Mouse (Mus musculus) heart, embryonic 14.5 days (tissue): ENCODE measurements around the gene Mettl7a2. TPM values are rescaled to one million over a fixed set of nuclear protein-coding genes. Genes with fewer than 3 reads are reported as not detected.

Source experiments
- ATAC-seq: fragments of 200-750 bp; cut with Nextera tagmentation; 2 replicates; pipeline ENCODE4 v1.8.0; 2017; ENCODE audit warnings: low read depth, moderate TSS enrichment; ENCODE audit not compliant: insufficient number of reproducible peaks, insufficient read depth, low FRiP score
- H3K27ac ChIP-seq, 2 experiments: fragments of 200-500 bp in 1 of 2; fragments of 300-500 bp in 1 of 2; sonication (generic) in 1 of 2; replicated peaks in 1 of 2; 2 replicates each; pipeline ENCODE4 v1.5.1; 2012 to 2014; ENCODE audit warnings: low read depth in 2 of 2, low read length in 2 of 2, control low read depth in 1 of 2, mild to moderate bottlenecking in 1 of 2, mixed read lengths in 1 of 2; ENCODE audit not compliant: control insufficient read depth in 1 of 2, insufficient read depth in 1 of 2
- H3K27me3 ChIP-seq: fragments of 300-500 bp; sonication (generic); 2 replicates; pipeline ENCODE4 v1.6.1; 2014; ENCODE audit warnings: mild to moderate bottlenecking, low read length, control low read depth; ENCODE audit not compliant: control insufficient read depth, insufficient read depth
- H3K36me3 ChIP-seq: fragments of 300-500 bp; sonication (generic); 2 replicates; pipeline ENCODE4 v1.6.1; 2014; ENCODE audit warnings: mild to moderate bottlenecking, control low read depth, low read length, mixed read lengths; ENCODE audit not compliant: control insufficient read depth, insufficient read depth
- H3K4me1 ChIP-seq, 2 experiments: fragments of 200-500 bp in 1 of 2; fragments of 300-500 bp in 1 of 2; sonication (generic) in 1 of 2; 2 replicates each; pipeline ENCODE4 v1.6.1; 2012 to 2014; ENCODE audit warnings: low read length in 2 of 2, control low read depth in 1 of 2, mixed read lengths in 1 of 2; ENCODE audit not compliant: control insufficient read depth in 2 of 2, insufficient read depth in 2 of 2
- H3K4me2 ChIP-seq: fragments of 300-500 bp; sonication (generic); 2 replicates; pipeline ENCODE4 v1.6.1; 2014; ENCODE audit warnings: mild to moderate bottlenecking, low read length
- H3K4me3 ChIP-seq, 2 experiments: fragments of 200-500 bp in 1 of 2; fragments of 300-500 bp in 1 of 2; sonication (generic) in 1 of 2; 2 replicates each; pipeline ENCODE4 v1.5.1; 2012 to 2014; ENCODE audit warnings: low read length in 2 of 2, mild to moderate bottlenecking in 2 of 2, control low read depth in 1 of 2, low read depth in 1 of 2, moderate library complexity in 1 of 2; ENCODE audit not compliant: control insufficient read depth in 1 of 2, insufficient read depth in 1 of 2
- H3K9ac ChIP-seq: fragments of 300-500 bp; sonication (generic); 2 replicates; pipeline ENCODE4 v1.6.1; 2014; ENCODE audit warnings: mild to moderate bottlenecking, low read length
- H3K9me3 ChIP-seq: fragments of 300-500 bp; sonication (generic); 2 replicates; pipeline ENCODE4 v1.6.1; 2016; ENCODE audit warnings: low read length, control low read depth; ENCODE audit not compliant: control insufficient read depth
- WGBS: fragments of 180-500 bp; shearing (Covaris S2); extraction: QIAGEN DNeasy Blood & Tissue Kit; methylation state at CpG from one replicate; pipeline ENCODE4 v1.1.7; 2014; 5-methylcytosine and 5-hydroxymethylcytosine counted together
- polyA plus RNA-seq: library from polyadenylated mRNA; unstranded; fragments of >200 nt; fragmentation: Nextera tagmentation; extraction: Ambion mirVana; gene quantifications from 2 replicates; pipeline ENCODE4 v1.2.1, GENCODE M21; 2014

Gene Mettl7a2
- polyA plus RNA-seq, 1 experiment from 2014 or later, result not detected

- no peaks in the 10 kb centered on the region for H3K36me3 ChIP-seq
- 92% methylated on average over 17 of the region's 17 CpGs for WGBS
- no peak overlapping the region for H3K4me2 ChIP-seq
- peaks cover 8 to 13% of the 10 kb centered on the region in 2 experiments for H3K4me1 ChIP-seq
- no peak overlapping the region for H3K27ac ChIP-seq
- H3K27me3 ChIP-seq, result no peaks in the 10 kb centered on the region
- no peaks in the 10 kb centered on the region for H3K9me3 ChIP-seq
- H3K4me3 ChIP-seq, result no peak overlapping the region
- H3K9ac ChIP-seq, result no peak overlapping the region
- no peak for ATAC-seq
Measured at GRCm38 (mm10) chr15:100387544-100388223, 34.7 kb downstream of the Mettl7a2 start.

- ATAC-seq, result no peak
- no peak overlapping the region for H3K9ac ChIP-seq
- WGBS, result 88% methylated on average over 15 of the region's 16 CpGs
- no peaks in the 10 kb centered on the region for H3K9me3 ChIP-seq
- no peak overlapping the region for H3K4me3 ChIP-seq
- H3K27ac ChIP-seq, result no peak overlapping the region
- H3K36me3 ChIP-seq, result no peaks in the 10 kb centered on the region; the same call in 1 of the 2 replicates
- H3K4me1 ChIP-seq, result peaks cover 10 to 13% of the 10 kb centered on the region in 2 experiments
- H3K27me3 ChIP-seq, result no peaks in the 10 kb centered on the region
- no peak overlapping the region for H3K4me2 ChIP-seq
Measured at GRCm38 (mm10) chr15:100388224-100388835, 35.3 kb downstream of the Mettl7a2 start.

GRCm38 (mm10) chr15:100388886-100389285, 35.9 kb downstream of the Mettl7a2 start:
- WGBS, result 76% methylated on average over 9 of the region's 9 CpGs
- ATAC-seq, result no peak
- Histone ChIP-seq H3K27ac (no peak overlapping the region), H3K27me3 (no peaks in the 10 kb centered on the region), H3K36me3 (peaks cover 6% of the 10 kb centered on the region), H3K9me3 (no peaks in the 10 kb centered on the region), H3K4me2 (no peak overlapping the region), H3K9ac (no peak overlapping the region), H3K4me1 (peaks cover 10 to 13% of the 10 kb centered on the region in 2 experiments), H3K4me3 (no peak overlapping the region)

- H3K4me1 ChIP-seq, result peaks cover 10 to 13% of the 10 kb centered on the region in 2 experiments
- H3K27ac ChIP-seq, result no peak overlapping the region
- H3K4me3 ChIP-seq, result no peak overlapping the region
- no peak for ATAC-seq
- 46% methylated on average over 7 of the region's 7 CpGs for WGBS
- peaks cover 27% of the 10 kb centered on the region for H3K36me3 ChIP-seq
- H3K9me3 ChIP-seq, result no peaks in the 10 kb centered on the region
- no peaks in the 10 kb centered on the region for H3K27me3 ChIP-seq
- H3K9ac ChIP-seq, result no peak overlapping the region
- no peak overlapping the region for H3K4me2 ChIP-seq
Measured at GRCm38 (mm10) chr15:100391066-100391465, 38.1 kb downstream of the Mettl7a2 start.

GRCm38 (mm10) chr15:100391599-100391998, 38.6 kb downstream of the Mettl7a2 start:
- Histone ChIP-seq H3K9ac (no peak overlapping the region), H3K4me1 (peaks cover 10 to 13% of the 10 kb centered on the region in 2 experiments), H3K4me2 (no peak overlapping the region), H3K27me3 (no peaks in the 10 kb centered on the region), H3K27ac (no peak overlapping the region), H3K9me3 (no peaks in the 10 kb centered on the region), H3K4me3 (no peak overlapping the region), H3K36me3 (peaks cover 33% of the 10 kb centered on the region)
- 85% methylated on average over 7 of the region's 7 CpGs for WGBS
- ATAC-seq, result no peak

GRCm38 (mm10) chr15:100393016-100393415, 40.0 kb downstream of the Mettl7a2 start:
- peaks cover 47% of the 10 kb centered on the region for H3K36me3 ChIP-seq
- no peak overlapping the region for H3K4me3 ChIP-seq
- ATAC-seq, result no peak
- H3K27me3 ChIP-seq, result no peaks in the 10 kb centered on the region
- H3K27ac ChIP-seq, result no peak overlapping the region
- H3K9me3 ChIP-seq, result no peaks in the 10 kb centered on the region
- H3K9ac ChIP-seq, result no peak overlapping the region
- H3K4me2 ChIP-seq, result no peak overlapping the region
- peaks cover 10 to 13% of the 10 kb centered on the region in 2 experiments for H3K4me1 ChIP-seq
- WGBS, result 58% methylated on average over 11 of the region's 11 CpGs

GRCm38 (mm10) chr15:100395561-100395960, 42.6 kb downstream of the Mettl7a2 start:
- H3K27me3 ChIP-seq, result no peaks in the 10 kb centered on the region
- no peak for ATAC-seq
- 97% methylated on average over 3 of the region's 3 CpGs for WGBS
- H3K4me2 ChIP-seq, result no peak overlapping the region
- peaks cover 7 to 8% of the 10 kb centered on the region in 2 experiments for H3K4me1 ChIP-seq
- no peak overlapping the region for H3K4me3 ChIP-seq
- no peaks in the 10 kb centered on the region for H3K9me3 ChIP-seq
- H3K27ac ChIP-seq, result no peak overlapping the region
- H3K9ac ChIP-seq, result no peak overlapping the region
- peaks cover 71% of the 10 kb centered on the region for H3K36me3 ChIP-seq
